Mouse (Mus musculus): ENCODE measurements around the gene Gm3164. TPM values are rescaled to one million over a fixed set of nuclear protein-coding genes. Genes with fewer than 3 reads are reported as not detected.
"Not testable (repeated sequence)": the region's sequence is repeated elsewhere in the genome, so short reads cannot be mapped to it uniquely, and the experiment has no call there.

Gm3164 gene
- not detected in 2 replicates for polyA plus RNA-seq (2015; fragmentation: Nextera tagmentation; extraction: Ambion mirVana)

GRCm38 (mm10) chr14:4414965-4415835, at the start of gene Gm3164:
Gene Gm3164 (plus strand): TSS chr14:4415448.
- not testable (repeated sequence) for H3K4me3 ChIP-seq (replicated peaks); H3K4me1 ChIP-seq (replicated peaks); H3K9ac ChIP-seq; H3K27ac ChIP-seq (replicated peaks); H3K4me2 ChIP-seq; H3K36me3 ChIP-seq (replicated peaks); ATAC-seq (ENCODE audit: insufficient read depth); H3K9me3 ChIP-seq (replicated peaks); H3K27me3 ChIP-seq
- 3% methylated on average over 35 of the region's 59 CpGs for WGBS (ENCODE audit: insufficient replicate concordance)

GRCm38 (mm10) chr14:4368991-4369390, 46.3 kb upstream of the Gm3164 start:
- H3K4me2 ChIP-seq; H3K9me3 ChIP-seq (replicated peaks); H3K4me1 ChIP-seq (replicated peaks); H3K27me3 ChIP-seq; H3K36me3 ChIP-seq (replicated peaks); H3K9ac ChIP-seq; H3K27ac ChIP-seq (replicated peaks); H3K4me3 ChIP-seq (replicated peaks); ATAC-seq (ENCODE audit: insufficient read depth): not testable (repeated sequence)
- 68% methylated on average over 3 of the region's 3 CpGs for WGBS (ENCODE audit: insufficient replicate concordance)

GRCm38 (mm10) chr14:4369691-4370090, 45.6 kb upstream of the Gm3164 start:
- not testable (repeated sequence) for H3K4me2 ChIP-seq; H3K4me3 ChIP-seq (replicated peaks); H3K4me1 ChIP-seq (replicated peaks); H3K9ac ChIP-seq; H3K27ac ChIP-seq (replicated peaks); H3K27me3 ChIP-seq; H3K9me3 ChIP-seq (replicated peaks); H3K36me3 ChIP-seq (replicated peaks); ATAC-seq (ENCODE audit: insufficient read depth)
- 45% methylated on average over 3 of the region's 3 CpGs for WGBS (ENCODE audit: insufficient replicate concordance)

- H3K9ac ChIP-seq; H3K4me1 ChIP-seq (replicated peaks); H3K36me3 ChIP-seq (replicated peaks); H3K9me3 ChIP-seq (replicated peaks); H3K27ac ChIP-seq (replicated peaks); ATAC-seq (ENCODE audit: insufficient read depth); H3K27me3 ChIP-seq; H3K4me2 ChIP-seq; H3K4me3 ChIP-seq (replicated peaks): not testable (repeated sequence)
These were observed 37.4 kb upstream of the Gm3164 start for GRCm38 (mm10) chr14:4377871-4378270.

- not testable (repeated sequence) for H3K4me1 ChIP-seq (replicated peaks); H3K27me3 ChIP-seq; H3K9me3 ChIP-seq (replicated peaks); H3K4me3 ChIP-seq (replicated peaks); H3K27ac ChIP-seq (replicated peaks); H3K9ac ChIP-seq; H3K4me2 ChIP-seq; H3K36me3 ChIP-seq (replicated peaks); ATAC-seq (ENCODE audit: insufficient read depth)
These were observed 29.6 kb upstream of the Gm3164 start for GRCm38 (mm10) chr14:4385606-4386005.

DNA sequence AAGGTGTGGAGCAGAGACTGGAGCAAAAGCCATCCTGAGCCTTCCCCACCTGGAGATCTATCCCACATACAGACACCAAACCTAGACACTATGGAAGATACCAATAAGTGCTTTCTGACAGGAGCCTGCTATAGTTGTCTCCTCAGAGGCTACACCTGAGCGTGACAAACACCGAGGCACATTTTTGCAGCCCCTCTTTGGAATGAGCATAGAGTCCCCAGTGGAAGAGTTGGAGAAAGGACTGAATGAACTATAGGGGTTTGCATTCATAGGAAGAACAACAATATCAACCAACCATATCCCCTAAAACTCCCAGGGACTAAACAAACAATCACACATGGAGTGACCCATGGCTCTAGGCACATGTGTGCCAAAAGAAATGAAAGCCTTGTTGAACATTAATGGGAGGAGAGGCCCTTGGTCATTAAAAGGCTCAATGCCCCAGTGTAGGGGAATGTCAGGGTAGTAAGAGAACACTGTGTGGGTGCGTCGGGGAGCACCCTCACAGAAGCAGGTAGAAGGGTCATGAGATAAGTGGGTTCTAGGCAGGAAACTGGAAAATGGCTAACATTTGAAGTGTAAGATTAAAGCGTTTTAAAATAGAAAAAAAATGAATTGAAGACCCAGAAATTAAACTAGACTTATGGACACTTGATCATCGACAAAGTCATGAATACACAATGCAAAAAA, 22.3 kb upstream of the Gm3164 start:
- not testable (repeated sequence) for H3K27ac ChIP-seq (replicated peaks); H3K9ac ChIP-seq; H3K4me1 ChIP-seq (replicated peaks); H3K36me3 ChIP-seq (replicated peaks); H3K4me3 ChIP-seq (replicated peaks); H3K9me3 ChIP-seq (replicated peaks); ATAC-seq (ENCODE audit: insufficient read depth); H3K27me3 ChIP-seq; H3K4me2 ChIP-seq
- WGBS (ENCODE audit: insufficient replicate concordance), result 75% methylated on average over 4 of the region's 6 CpGs

GRCm38 (mm10) chr14:4397226-4397625, 18.0 kb upstream of the Gm3164 start, which contains the start of gene Gm3159:
Gene Gm3159 (plus strand): TSS chr14:4397526.
- H3K9me3 ChIP-seq (replicated peaks); H3K27ac ChIP-seq (replicated peaks); ATAC-seq (ENCODE audit: insufficient read depth); H3K4me2 ChIP-seq; H3K9ac ChIP-seq; H3K4me1 ChIP-seq (replicated peaks); H3K36me3 ChIP-seq (replicated peaks); H3K4me3 ChIP-seq (replicated peaks); H3K27me3 ChIP-seq: not testable (repeated sequence)
- 40% methylated on average over 1 of the region's 3 CpGs for WGBS (ENCODE audit: insufficient replicate concordance)

GRCm38 (mm10) chr14:4398624-4399023, 16.6 kb upstream of the Gm3164 start:
- not testable (repeated sequence) for H3K27me3 ChIP-seq; ATAC-seq (ENCODE audit: insufficient read depth); H3K27ac ChIP-seq (replicated peaks); H3K36me3 ChIP-seq (replicated peaks); H3K4me3 ChIP-seq (replicated peaks); H3K4me1 ChIP-seq (replicated peaks); H3K9me3 ChIP-seq (replicated peaks); H3K9ac ChIP-seq; H3K4me2 ChIP-seq

- not testable (repeated sequence) for H3K4me2 ChIP-seq; H3K27ac ChIP-seq (replicated peaks); H3K9me3 ChIP-seq (replicated peaks); ATAC-seq (ENCODE audit: insufficient read depth); H3K9ac ChIP-seq; H3K36me3 ChIP-seq (replicated peaks); H3K4me1 ChIP-seq (replicated peaks); H3K27me3 ChIP-seq; H3K4me3 ChIP-seq (replicated peaks)
- 69% methylated on average over 5 of the region's 5 CpGs for WGBS (ENCODE audit: insufficient replicate concordance)
These were observed 15.0 kb upstream of the Gm3164 start for GRCm38 (mm10) chr14:4400115-4400789.

DNA sequence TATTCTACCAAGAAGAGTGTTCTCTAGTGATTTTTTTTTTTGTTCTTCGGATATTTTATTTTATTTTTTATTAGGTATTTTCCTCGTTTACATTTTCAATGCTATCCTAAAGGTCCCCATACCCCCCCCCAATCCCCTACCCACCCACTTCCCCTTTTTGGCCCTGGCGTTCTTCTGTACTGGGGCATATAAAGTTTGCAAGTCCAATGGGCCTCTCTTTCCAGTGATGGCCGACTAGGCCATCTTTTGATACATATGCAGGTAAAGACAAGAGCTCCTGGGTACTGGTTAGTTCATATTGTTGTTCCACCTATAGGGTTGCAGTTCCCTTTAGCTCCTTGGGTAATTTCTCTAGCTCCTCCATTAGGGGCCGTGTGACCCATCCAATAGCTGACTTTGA, 14.0 kb upstream of the Gm3164 start:
- H3K4me2 ChIP-seq; H3K27ac ChIP-seq (replicated peaks); H3K36me3 ChIP-seq (replicated peaks); H3K4me3 ChIP-seq (replicated peaks); H3K9me3 ChIP-seq (replicated peaks); H3K27me3 ChIP-seq; H3K4me1 ChIP-seq (replicated peaks); H3K9ac ChIP-seq; ATAC-seq (ENCODE audit: insufficient read depth): not testable (repeated sequence)
- WGBS (ENCODE audit: insufficient replicate concordance), result 43% methylated on average over 5 of the region's 5 CpGs

- H3K27ac ChIP-seq (replicated peaks); H3K36me3 ChIP-seq (replicated peaks); H3K4me2 ChIP-seq; H3K4me1 ChIP-seq (replicated peaks); H3K9me3 ChIP-seq (replicated peaks); H3K9ac ChIP-seq; H3K27me3 ChIP-seq; H3K4me3 ChIP-seq (replicated peaks); ATAC-seq (ENCODE audit: insufficient read depth): not testable (repeated sequence)
These were observed 11.4 kb upstream of the Gm3164 start for GRCm38 (mm10) chr14:4403840-4404239.

Data from liver, embryonic 15.5 days (tissue).